Mouse (Mus musculus) neural tube, embryonic 13.5 days (tissue): ENCODE measurements around the gene Ilf2. TPM values are rescaled to one million over a fixed set of nuclear protein-coding genes. Genes with fewer than 3 reads are reported as not detected.
A peak's percentile ranks its signal among the peaks of the same experiment; 100 is the strongest.

Experiments used
- ATAC-seq: fragments of 200-750 bp; cut with Nextera tagmentation; 2 replicates; pipeline ENCODE4 v1.8.0; 2017; ENCODE audit warnings: low read depth, mild to moderate bottlenecking, moderate TSS enrichment, moderate library complexity
- H3K27ac ChIP-seq: fragments of 300-500 bp; sonication (generic); replicated peaks from 2 replicates; pipeline ENCODE4 v1.5.1; 2015; ENCODE audit warnings: moderate library complexity, mild to moderate bottlenecking, inconsistent platforms
- H3K27me3 ChIP-seq: fragments of 300-500 bp; sonication (generic); 2 replicates; pipeline ENCODE4 v1.6.1; 2015; ENCODE audit warnings: mild to moderate bottlenecking, inconsistent platforms
- H3K36me3 ChIP-seq: fragments of 300-500 bp; sonication (generic); 2 replicates; pipeline ENCODE4 v1.6.1; 2015; ENCODE audit warnings: mild to moderate bottlenecking, inconsistent platforms
- H3K4me1 ChIP-seq: fragments of 300-500 bp; sonication (generic); replicated peaks from 2 replicates; pipeline ENCODE4 v1.6.1; 2015; ENCODE audit warnings: inconsistent platforms
- H3K4me2 ChIP-seq: fragments of 300-500 bp; sonication (generic); 2 replicates; pipeline ENCODE4 v1.6.1; 2015; ENCODE audit warnings: inconsistent platforms, mild to moderate bottlenecking, moderate library complexity
- H3K4me3 ChIP-seq: fragments of 300-500 bp; sonication (generic); 2 replicates; pipeline ENCODE4 v1.5.1; 2015; ENCODE audit warnings: mild to moderate bottlenecking, inconsistent platforms
- H3K9ac ChIP-seq: fragments of 300-500 bp; sonication (generic); 2 replicates; pipeline ENCODE4 v1.6.1; 2015; ENCODE audit warnings: moderate library complexity, mild to moderate bottlenecking, inconsistent platforms
- H3K9me3 ChIP-seq: fragments of 300-500 bp; sonication (generic); 2 replicates; pipeline ENCODE4 v1.6.1; 2016; ENCODE audit warnings: inconsistent platforms
- WGBS: fragments of 180-500 bp; shearing (Covaris S2); methylation state at CpG from one replicate; pipeline ENCODE4 v1.1.7; 2015; 5-methylcytosine and 5-hydroxymethylcytosine counted together
- polyA plus RNA-seq: library from polyadenylated mRNA; unstranded; fragments of >200 nt; fragmentation: Nextera tagmentation; extraction: Ambion mirVana; gene quantifications from 2 replicates; pipeline ENCODE4 v1.2.1, GENCODE M21; 2015

The Ilf2 gene
- polyA plus RNA-seq, 1 experiment from 2014 or later = 280 TPM

DNA sequence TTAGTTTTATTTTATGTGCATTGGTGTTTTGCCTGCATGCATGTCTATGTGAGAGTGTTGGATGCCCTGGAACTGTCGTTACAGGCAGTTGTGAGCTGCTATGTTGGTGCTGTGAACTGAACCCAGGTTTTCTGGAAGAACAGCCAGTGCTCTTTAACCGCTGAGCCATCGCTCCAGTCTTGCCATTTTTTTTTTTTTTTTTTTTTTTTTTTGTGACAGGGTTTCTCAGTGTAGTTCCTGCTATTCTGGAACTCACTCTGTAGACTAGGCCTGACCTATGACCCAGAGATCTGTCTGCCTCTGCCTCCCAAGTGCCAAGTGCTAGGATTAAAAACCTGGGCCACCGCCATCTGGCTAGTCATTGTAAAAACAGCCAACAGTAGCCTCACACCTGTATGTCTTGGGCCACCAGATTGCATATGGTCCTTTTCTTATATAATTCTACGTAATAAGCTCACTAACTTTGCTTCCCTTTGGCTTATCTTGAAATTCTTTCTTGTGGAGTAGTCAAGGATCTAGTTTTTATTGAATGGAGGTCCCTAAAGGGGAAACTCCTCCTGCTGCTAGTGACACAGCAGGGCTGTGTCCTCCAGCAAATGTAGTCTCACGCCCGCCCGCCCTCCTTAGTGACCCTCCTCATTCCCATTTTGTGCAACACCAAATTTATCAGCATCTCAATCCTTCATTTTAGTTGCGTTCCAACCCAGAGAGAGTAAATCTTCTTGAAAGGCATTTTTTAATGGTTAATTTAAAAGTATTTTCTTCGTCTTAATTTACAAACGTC lies 30.3 kb upstream of the Ilf2 start:
- H3K36me3 ChIP-seq = no peaks in the 10 kb centered on the region
- H3K27me3 ChIP-seq = no peaks in the 10 kb centered on the region
- 62% methylated on average over 11 of the region's 11 CpGs for WGBS
- H3K9ac ChIP-seq = no peak overlapping the region
- ATAC-seq = no peak
- peak overlapping the region; percentile 29; the same call in 1 of the 2 replicates for H3K4me3 ChIP-seq
- H3K4me2 ChIP-seq = peak overlapping the region; percentile 54
- peaks cover 21% of the 10 kb centered on the region for H3K4me1 ChIP-seq
- no peaks in the 10 kb centered on the region for H3K9me3 ChIP-seq
- peak overlapping the region; percentile 81 for H3K27ac ChIP-seq

DNA sequence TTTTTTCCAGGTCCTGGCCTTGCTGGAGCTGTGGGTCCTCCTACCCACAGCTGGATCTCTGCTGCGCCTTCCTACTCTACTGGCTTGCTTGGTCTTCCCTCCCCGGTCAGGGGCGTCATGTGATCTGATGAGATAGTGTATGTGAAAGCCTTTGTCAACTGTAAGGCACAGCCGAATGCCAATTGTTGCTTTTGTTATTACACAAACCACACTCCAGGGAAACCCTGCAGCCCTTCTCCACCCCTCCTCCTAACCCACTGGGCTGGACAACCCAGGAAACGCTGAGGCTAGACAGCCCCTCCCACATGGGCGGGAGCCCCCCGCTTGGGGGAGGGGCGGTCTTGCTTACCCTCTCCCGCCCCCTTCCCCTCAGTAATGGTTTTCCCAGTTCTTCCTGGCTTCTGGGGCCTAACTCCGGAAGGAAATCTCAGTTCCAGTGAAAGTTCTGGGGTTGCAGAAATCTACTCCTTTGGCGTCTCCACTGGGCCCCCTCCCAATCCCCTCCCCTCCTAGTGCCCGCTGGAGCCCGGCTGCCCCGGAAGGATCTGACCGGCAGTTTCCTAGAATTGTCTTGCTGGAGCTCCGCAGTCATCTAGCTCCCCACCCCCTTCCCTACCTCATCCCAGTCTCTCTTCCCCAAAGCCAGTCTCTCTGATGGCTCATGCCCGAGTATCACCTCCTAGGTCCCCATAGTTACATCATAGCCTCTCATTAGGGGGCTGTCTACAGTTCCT lies 29.4 kb upstream of the Ilf2 start:
- ATAC-seq = peak; percentile 94
- H3K27ac ChIP-seq = peak overlapping the region; percentile 81
- peak overlapping the region; percentile 29 for H3K4me3 ChIP-seq
- 1% methylated on average over 17 of the region's 17 CpGs for WGBS
- H3K27me3 ChIP-seq = no peaks in the 10 kb centered on the region
- H3K4me1 ChIP-seq = peaks cover 21% of the 10 kb centered on the region
- H3K9ac ChIP-seq = peak overlapping the region; percentile 52
- H3K4me2 ChIP-seq = peak overlapping the region; percentile 54
- no peaks in the 10 kb centered on the region for H3K36me3 ChIP-seq
- H3K9me3 ChIP-seq = no peaks in the 10 kb centered on the region

DNA sequence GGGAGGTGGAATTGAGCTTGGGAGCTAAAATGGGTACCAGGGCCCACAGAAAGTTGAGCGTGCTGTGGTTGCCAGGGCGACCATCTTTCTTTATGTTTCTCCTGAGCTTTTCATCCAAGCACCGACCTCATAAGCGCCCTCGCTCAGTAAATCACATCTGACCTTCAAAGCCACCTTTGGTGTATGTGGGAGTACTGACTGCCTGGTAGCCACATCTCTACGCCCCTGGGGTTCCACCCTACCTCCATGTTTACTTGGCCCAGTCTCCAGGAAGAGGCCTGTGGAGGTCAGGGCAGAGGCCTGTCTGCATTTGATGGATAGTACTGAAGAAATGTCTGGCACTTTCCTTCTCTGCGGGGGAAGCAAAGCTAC lies 28.8 kb upstream of the Ilf2 start:
- 31% methylated on average over 7 of the region's 7 CpGs for WGBS
- no peaks in the 10 kb centered on the region for H3K9me3 ChIP-seq
- no peaks in the 10 kb centered on the region for H3K27me3 ChIP-seq
- peak overlapping the region; percentile 81 for H3K27ac ChIP-seq
- peak overlapping the region; percentile 54 for H3K4me2 ChIP-seq
- H3K36me3 ChIP-seq = no peaks in the 10 kb centered on the region
- H3K4me3 ChIP-seq = peak overlapping the region; percentile 29; the same call in 1 of the 2 replicates
- ATAC-seq = peak; percentile 41
- H3K9ac ChIP-seq = no peak overlapping the region
- peaks cover 21% of the 10 kb centered on the region for H3K4me1 ChIP-seq

GRCm38 (mm10) chr3:90448626-90449025 lies 27.3 kb upstream of the Ilf2 start:
- H3K36me3 ChIP-seq = no peaks in the 10 kb centered on the region
- no peak for ATAC-seq
- 23% methylated on average over 6 of the region's 6 CpGs for WGBS

DNA sequence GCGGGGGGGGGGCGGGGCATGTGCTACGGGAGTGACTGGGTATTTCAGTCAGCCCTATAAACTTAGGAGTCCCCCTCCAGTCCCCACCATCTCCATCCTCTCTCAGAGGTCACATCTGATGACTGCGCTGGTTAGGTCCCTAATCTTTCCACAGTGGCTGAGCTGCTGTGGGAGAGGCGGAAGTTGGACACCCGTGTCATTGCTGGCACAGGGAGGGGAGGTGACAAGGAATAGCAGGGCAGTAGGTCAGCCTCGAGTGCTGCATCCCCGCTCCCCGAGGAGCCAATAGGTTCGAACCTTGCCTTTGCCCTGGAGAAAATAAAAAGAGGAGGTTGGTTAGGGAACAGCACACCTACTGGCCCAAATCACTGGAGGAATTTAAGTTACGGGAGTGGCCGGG lies 25.1 kb upstream of the Ilf2 start:
- no peak overlapping the region for H3K4me3 ChIP-seq
- H3K27me3 ChIP-seq = no peaks in the 10 kb centered on the region
- H3K4me2 ChIP-seq = peak overlapping the region; percentile 21
- ATAC-seq = no peak
- H3K4me1 ChIP-seq = peaks cover 15% of the 10 kb centered on the region
- H3K9ac ChIP-seq = no peak overlapping the region
- WGBS = 33% methylated on average over 12 of the region's 12 CpGs
- H3K27ac ChIP-seq = no peak overlapping the region; the same call in 1 of the 2 replicates
- no peaks in the 10 kb centered on the region for H3K36me3 ChIP-seq
- no peaks in the 10 kb centered on the region for H3K9me3 ChIP-seq

More at GRCm38 (mm10) chr3:90448626-90449025, 27.3 kb upstream of the Ilf2 start:
- Histone ChIP-seq H3K9ac (no peak overlapping the region), H3K4me2 (no peak overlapping the region), H3K9me3 (no peaks in the 10 kb centered on the region), H3K4me3 (no peak overlapping the region), H3K27ac (no peak overlapping the region), H3K27me3 (no peaks in the 10 kb centered on the region), H3K4me1 (peaks cover 21% of the 10 kb centered on the region)

GRCm38 (mm10) chr3:90451396-90452095 lies 24.4 kb upstream of the Ilf2 start:
- Histone ChIP-seq H3K27ac (no peak overlapping the region; the same call in 1 of the 2 replicates), H3K4me2 (peak overlapping the region; percentile 21), H3K9ac (no peak overlapping the region), H3K4me3 (no peak overlapping the region), H3K36me3 (no peaks in the 10 kb centered on the region), H3K4me1 (peaks cover 8% of the 10 kb centered on the region), H3K27me3 (no peaks in the 10 kb centered on the region), H3K9me3 (no peaks in the 10 kb centered on the region)
- no peak for ATAC-seq
- WGBS = 65% methylated on average over 10 of the region's 10 CpGs

DNA sequence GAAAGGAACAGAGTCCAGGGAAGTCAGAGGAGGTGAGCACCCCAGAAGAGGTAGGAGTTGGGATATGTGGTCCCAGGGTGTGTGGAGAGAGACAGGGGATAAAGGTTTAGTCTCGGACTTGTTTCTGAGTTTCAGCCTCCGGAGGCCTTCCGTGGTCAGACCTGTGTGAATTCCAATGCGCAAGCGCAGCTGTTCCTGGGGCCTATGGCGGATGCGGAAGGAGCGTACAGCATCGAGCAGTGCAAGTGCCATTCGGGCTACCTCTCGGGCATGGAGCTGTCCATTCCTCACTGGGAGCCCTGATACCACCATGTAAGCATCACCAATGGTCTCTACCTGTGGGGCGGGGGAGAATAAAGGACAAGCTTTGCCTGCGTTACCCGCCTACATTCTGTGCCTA lies 21.0 kb upstream of the Ilf2 start:
- H3K27me3 ChIP-seq = 0 out of 2 replicates have a peak, but pooled peaks cover 3% of the 10 kb centered on the region
- no peak overlapping the region for H3K27ac ChIP-seq
- no peak for ATAC-seq
- 89% methylated on average over 14 of the region's 14 CpGs for WGBS
- no peak overlapping the region for H3K9ac ChIP-seq
- no peaks in the 10 kb centered on the region for H3K36me3 ChIP-seq
- H3K4me2 ChIP-seq = no peak overlapping the region
- H3K9me3 ChIP-seq = no peaks in the 10 kb centered on the region
- no peaks in the 10 kb centered on the region for H3K4me1 ChIP-seq
- H3K4me3 ChIP-seq = no peak overlapping the region

DNA sequence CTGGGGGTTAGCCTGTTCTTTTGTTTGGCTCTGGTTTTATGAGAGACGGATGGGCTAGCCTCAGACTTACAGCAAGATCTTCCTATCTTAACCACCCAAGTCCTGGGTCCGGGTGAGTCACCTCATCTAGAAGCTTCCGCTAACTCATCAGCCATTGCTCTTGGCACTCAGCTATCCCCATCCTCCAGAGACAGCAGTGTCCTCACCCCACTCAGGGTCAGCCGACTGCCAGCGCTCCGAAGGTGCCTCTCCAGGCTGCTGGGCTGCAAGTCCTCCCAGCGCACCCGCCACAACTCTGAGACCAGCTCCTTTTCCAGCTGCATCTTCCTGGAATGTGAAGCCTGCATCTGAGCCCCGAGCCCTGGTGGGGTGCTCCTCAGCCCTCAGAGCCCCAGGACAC lies 16.2 kb upstream of the Ilf2 start:
- no peak overlapping the region for H3K4me2 ChIP-seq
- H3K9me3 ChIP-seq = no peaks in the 10 kb centered on the region
- H3K4me1 ChIP-seq = peaks cover under 1% of the 10 kb centered on the region; the same call in 1 of the 2 replicates
- no peak for ATAC-seq
- H3K36me3 ChIP-seq = no peaks in the 10 kb centered on the region
- H3K27ac ChIP-seq = no peak overlapping the region
- 83% methylated on average over 9 of the region's 9 CpGs for WGBS
- H3K9ac ChIP-seq = no peak overlapping the region
- H3K4me3 ChIP-seq = no peak overlapping the region
- peaks cover 45% of the 10 kb centered on the region for H3K27me3 ChIP-seq

DNA sequence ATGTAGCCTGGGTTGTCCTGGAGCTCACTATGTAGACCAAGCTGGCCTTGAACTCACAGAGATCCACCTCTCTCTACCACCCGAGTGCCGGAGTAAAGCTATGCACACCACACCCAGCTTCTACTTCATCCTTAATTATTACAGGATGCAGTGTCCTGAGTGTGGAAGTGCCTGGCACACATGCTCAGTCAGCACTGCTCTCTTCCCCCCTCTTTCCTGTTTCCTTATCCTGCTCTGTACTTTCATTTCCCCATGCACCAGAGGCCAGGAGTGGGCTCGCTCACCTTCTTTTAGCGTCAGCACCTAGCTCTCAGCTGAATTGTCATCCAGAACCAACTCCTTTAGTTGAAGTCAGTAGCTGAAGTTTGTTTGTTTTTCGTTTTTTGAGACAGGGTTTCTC lies 15.6 kb upstream of the Ilf2 start:
- WGBS = 75% methylated on average over 5 of the region's 5 CpGs
- Histone ChIP-seq H3K4me3 (no peak overlapping the region), H3K27me3 (peaks cover 51% of the 10 kb centered on the region), H3K9ac (no peak overlapping the region), H3K27ac (no peak overlapping the region), H3K9me3 (no peaks in the 10 kb centered on the region), H3K36me3 (no peaks in the 10 kb centered on the region), H3K4me1 (peaks cover 6% of the 10 kb centered on the region), H3K4me2 (no peak overlapping the region)
- ATAC-seq = no peak

- H3K36me3 ChIP-seq = no peaks in the 10 kb centered on the region
- H3K27ac ChIP-seq = no peak overlapping the region
- 87% methylated on average over 3 of the region's 3 CpGs for WGBS
- H3K9ac ChIP-seq = no peak overlapping the region
- H3K4me1 ChIP-seq = peaks cover 21% of the 10 kb centered on the region
- H3K9me3 ChIP-seq = no peaks in the 10 kb centered on the region
- no peak for ATAC-seq
- peaks cover 62% of the 10 kb centered on the region for H3K27me3 ChIP-seq
- no peak overlapping the region for H3K4me2 ChIP-seq
- no peak overlapping the region for H3K4me3 ChIP-seq
Observed at GRCm38 (mm10) chr3:90461935-90462334, 14.0 kb upstream of the Ilf2 start.

DNA sequence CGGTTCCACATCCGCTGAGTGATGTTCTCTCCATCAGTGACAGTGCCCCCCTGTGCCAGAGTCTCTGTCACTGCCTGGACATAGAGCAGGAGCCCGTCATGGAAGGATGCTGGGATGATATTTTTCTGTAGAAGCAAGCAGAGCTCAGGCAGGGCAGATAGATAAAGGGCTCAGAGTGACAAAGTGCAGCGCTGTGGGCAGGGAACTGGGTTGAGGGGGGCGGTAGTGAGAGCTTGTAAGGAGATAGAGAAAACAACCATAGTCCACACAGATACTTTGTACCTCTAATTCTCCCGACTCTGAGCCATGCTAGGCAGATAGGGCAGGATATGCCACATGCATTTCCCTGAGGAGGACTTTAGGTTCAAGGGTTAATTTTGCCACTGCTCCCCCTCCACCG lies 13.3 kb upstream of the Ilf2 start:
- 33% methylated on average over 7 of the region's 7 CpGs for WGBS
- H3K4me1 ChIP-seq = peaks cover 21% of the 10 kb centered on the region
- H3K27me3 ChIP-seq = peaks cover 62% of the 10 kb centered on the region
- H3K27ac ChIP-seq = no peak overlapping the region
- no peak overlapping the region for H3K4me3 ChIP-seq
- no peak overlapping the region for H3K9ac ChIP-seq
- no peaks in the 10 kb centered on the region for H3K9me3 ChIP-seq
- ATAC-seq = no peak
- no peaks in the 10 kb centered on the region for H3K36me3 ChIP-seq
- no peak overlapping the region for H3K4me2 ChIP-seq

GRCm38 (mm10) chr3:90464552-90465080 lies 11.3 kb upstream of the Ilf2 start:
- WGBS = 9% methylated on average over 37 of the region's 37 CpGs
- H3K27ac ChIP-seq = no peak overlapping the region
- peak; percentile 28; the same call in 1 of the 2 replicates for ATAC-seq
- H3K9ac ChIP-seq = peak overlapping the region; percentile 65
- no peaks in the 10 kb centered on the region for H3K36me3 ChIP-seq
- peak overlapping the region; percentile 55 for H3K4me3 ChIP-seq
- no peaks in the 10 kb centered on the region for H3K9me3 ChIP-seq
- peaks cover 21% of the 10 kb centered on the region for H3K4me1 ChIP-seq
- peaks cover 65% of the 10 kb centered on the region for H3K27me3 ChIP-seq
- H3K4me2 ChIP-seq = peak overlapping the region; percentile 94
